Mouse (Mus musculus) lung, embryonic 14.5 days (tissue): ENCODE data around the gene Prr12. TPM values are rescaled to one million over a fixed set of nuclear protein-coding genes. Genes with fewer than 3 reads are reported as not detected.

Source experiments
- ATAC-seq: fragments of 200-750 bp; cut with Nextera tagmentation; 2 replicates; pipeline ENCODE4 v1.8.0; 2017; ENCODE audit warnings: mild to moderate bottlenecking, moderate TSS enrichment, moderate library complexity; ENCODE audit not compliant: insufficient read depth
- DNase-seq: peaks from one replicate; pipeline ENCODE4 v3.0.0-alpha.2; 2015
- H3K27ac ChIP-seq: fragments of 300-500 bp; sonication (generic); 2 replicates; pipeline ENCODE4 v1.5.1; 2014; ENCODE audit warnings: low read depth, mild to moderate bottlenecking, moderate library complexity
- H3K27me3 ChIP-seq: fragments of 300-500 bp; sonication (generic); 2 replicates; pipeline ENCODE4 v1.6.1; 2014; ENCODE audit warnings: low read length, control low read depth; ENCODE audit not compliant: insufficient read depth
- H3K36me3 ChIP-seq: fragments of 300-500 bp; sonication (generic); 2 replicates; pipeline ENCODE4 v1.6.1; 2014; ENCODE audit warnings: control low read depth; ENCODE audit not compliant: insufficient read depth
- H3K4me1 ChIP-seq: fragments of 300-500 bp; sonication (generic); 2 replicates; pipeline ENCODE4 v1.6.1; 2014; ENCODE audit warnings: antibody characterized with exemption, control low read depth; ENCODE audit not compliant: insufficient read depth
- H3K4me2 ChIP-seq: fragments of 300-500 bp; sonication (generic); 2 replicates; pipeline ENCODE4 v1.6.1; 2014; ENCODE audit warnings: mild to moderate bottlenecking
- H3K4me3 ChIP-seq: fragments of 300-500 bp; sonication (generic); 2 replicates; pipeline ENCODE4 v1.5.1; 2014; ENCODE audit warnings: low read depth, low read length
- H3K9ac ChIP-seq: fragments of 300-500 bp; sonication (generic); 2 replicates; pipeline ENCODE4 v1.6.1; 2014
- H3K9me3 ChIP-seq: fragments of 300-500 bp; sonication (generic); 2 replicates; pipeline ENCODE4 v1.6.1; 2016; ENCODE audit warnings: low read depth, low read length, control low read depth
- CTCF ChIP-seq: IDR thresholded peaks from 2 replicates; pipeline ENCODE4 v1.5.1; 2016; ENCODE audit warnings: antibody characterized with exemption, low read depth
- WGBS: fragments of 180-500 bp; shearing (Covaris S2); extraction: QIAGEN DNeasy Blood & Tissue Kit; methylation state at CpG from one replicate; pipeline ENCODE4 v1.1.7; 2014; 5-methylcytosine and 5-hydroxymethylcytosine counted together
- microRNA-seq: library from miRNA; unstranded; fragments of <30 nt; microRNA quantifications from one replicate; pipeline ENCODE4, GENCODE M21; 2016; ENCODE audit warnings: borderline number of aligned reads
- polyA plus RNA-seq: library from polyadenylated mRNA; unstranded; fragments of >200 nt; fragmentation: Nextera tagmentation; extraction: Ambion mirVana; gene quantifications from 2 replicates; pipeline ENCODE4 v1.2.1, GENCODE M21; 2014

Prr12 gene
- polyA plus RNA-seq, 1 experiment from 2014 or later, result 16.2 TPM

- 57% methylated on average over 7 of the region's 7 CpGs for WGBS
- H3K36me3 ChIP-seq, result peaks cover 49% of the 10 kb centered on the region
- H3K4me3 ChIP-seq, result peak overlapping the region; percentile 97; the same call in 1 of the 2 replicates
- H3K9ac ChIP-seq, result 0 out of 2 replicates have a peak overlapping the region, but pooled peaks have one; percentile 1
- no peak for ATAC-seq
- TF ChIP-seq CTCF, result 0 out of 2 replicates have a peak, but pooled peaks have one; percentile 4
- H3K4me2 ChIP-seq, result peak overlapping the region; percentile 66
- H3K4me1 ChIP-seq, result peaks cover 8% of the 10 kb centered on the region; the same call in 1 of the 2 replicates
- no peak for DNase-seq
- H3K9me3 ChIP-seq, result no peaks in the 10 kb centered on the region
- H3K27me3 ChIP-seq, result no peaks in the 10 kb centered on the region
- H3K27ac ChIP-seq, result peak overlapping the region; percentile 15; the same call in 1 of the 2 replicates
Observed at GRCm38 (mm10) chr7:44983944-44984832, 68.5 kb downstream of the Prr12 start.

- no peak overlapping the region for H3K9ac ChIP-seq
- peak; percentile 95 for TF ChIP-seq CTCF
- H3K27me3 ChIP-seq, result no peaks in the 10 kb centered on the region
- H3K4me2 ChIP-seq, result no peak overlapping the region
- H3K9me3 ChIP-seq, result no peaks in the 10 kb centered on the region
- ATAC-seq (no peak), DNase-seq (peak; percentile 94)
- H3K4me1 ChIP-seq, result peaks cover 1% of the 10 kb centered on the region; the same call in 1 of the 2 replicates
- WGBS, result 30% methylated on average over 6 of the region's 6 CpGs
- no peak overlapping the region for H3K27ac ChIP-seq
- no peak overlapping the region for H3K4me3 ChIP-seq
- H3K36me3 ChIP-seq, result peaks cover 57% of the 10 kb centered on the region
Observed at GRCm38 (mm10) chr7:44983085-44983484, 69.6 kb downstream of the Prr12 start.

- H3K4me1 ChIP-seq, result no peaks in the 10 kb centered on the region
- no peak for TF ChIP-seq CTCF
- H3K4me2 ChIP-seq, result no peak overlapping the region
- H3K36me3 ChIP-seq, result peaks cover 72% of the 10 kb centered on the region
- ATAC-seq (no peak), DNase-seq (no peak)
- H3K4me3 ChIP-seq, result no peak overlapping the region
- H3K9me3 ChIP-seq, result no peaks in the 10 kb centered on the region
- no peaks in the 10 kb centered on the region for H3K27me3 ChIP-seq
- H3K9ac ChIP-seq, result no peak overlapping the region
- 91% methylated on average over 8 of the region's 8 CpGs for WGBS
- no peak overlapping the region for H3K27ac ChIP-seq
Observed at GRCm38 (mm10) chr7:44981539-44981938, 71.1 kb downstream of the Prr12 start.

GRCm38 (mm10) chr7:44978300-44978699 lies 74.4 kb downstream of the Prr12 start:
- H3K9me3 ChIP-seq, result no peaks in the 10 kb centered on the region
- H3K4me1 ChIP-seq, result no peaks in the 10 kb centered on the region; the same call in 1 of the 2 replicates
- TF ChIP-seq CTCF, result no peak
- DNase-seq (no peak), ATAC-seq (no peak)
- H3K27me3 ChIP-seq, result no peaks in the 10 kb centered on the region
- no peak overlapping the region for H3K4me2 ChIP-seq
- no peak overlapping the region for H3K4me3 ChIP-seq
- 92% methylated on average over 3 of the region's 3 CpGs for WGBS
- no peak overlapping the region for H3K27ac ChIP-seq
- no peak overlapping the region for H3K9ac ChIP-seq
- H3K36me3 ChIP-seq, result peaks cover 75% of the 10 kb centered on the region

Small RNA genes within 50 kb of the gene (microRNA-seq; reads per million reads assigned to microRNA genes)
- gene Mir7054, result not detected

Other genes with a start within 250 kb of the Prr12 start
- gene Nup62, start 236.8 kb downstream of the Prr12 start, polyA plus RNA-seq, result 65.8 and 68.9 TPM in 2 replicates
- 0.93 and 1.5 TPM in 2 replicates for gene Il4i1, start 236.5 kb downstream of the Prr12 start, polyA plus RNA-seq
- 3.1 TPM in 2 replicates for gene Atf5, start 236.2 kb downstream of the Prr12 start, polyA plus RNA-seq
- gene Akt1s1, start 203.9 kb downstream of the Prr12 start, polyA plus RNA-seq, result 61.9 and 76.9 TPM in 2 replicates
- 60.1 and 73.7 TPM in 2 replicates for gene Tbc1d17, start 203.8 kb downstream of the Prr12 start, polyA plus RNA-seq
- 30.3 and 30.7 TPM in 2 replicates for gene Pnkp, start 195.7 kb downstream of the Prr12 start, polyA plus RNA-seq
- gene Ptov1, start 183.1 kb downstream of the Prr12 start, polyA plus RNA-seq, result 386 and 443 TPM in 2 replicates
- gene Med25, start 160.2 kb downstream of the Prr12 start, polyA plus RNA-seq, result 77.9 and 79.5 TPM in 2 replicates
- gene Fuz, start 156.8 kb downstream of the Prr12 start, polyA plus RNA-seq, result 17.7 and 19.1 TPM in 2 replicates
- gene Ap2a1, start 123.4 kb downstream of the Prr12 start, polyA plus RNA-seq, result 73.6 and 83.2 TPM in 2 replicates
- gene Tsks, start 109.7 kb downstream of the Prr12 start, polyA plus RNA-seq, result 0.11 and 0.14 TPM in 2 replicates
- gene Cpt1c, start 78.0 kb downstream of the Prr12 start, polyA plus RNA-seq, result 14.9 and 15.5 TPM in 2 replicates
- gene Prmt1, start 66.3 kb downstream of the Prr12 start, polyA plus RNA-seq, result 228 and 238 TPM in 2 replicates
- 78.7 and 83.0 TPM in 2 replicates for gene Irf3, start 55.2 kb downstream of the Prr12 start, polyA plus RNA-seq
- gene Bcl2l12, start 54.2 kb downstream of the Prr12 start, polyA plus RNA-seq, result 69.9 and 76.9 TPM in 2 replicates
- gene Scaf1, start 36.5 kb downstream of the Prr12 start, polyA plus RNA-seq, result 45.9 and 53.6 TPM in 2 replicates
- 46.2 and 46.5 TPM in 2 replicates for gene Rras, start 34.9 kb downstream of the Prr12 start, polyA plus RNA-seq
- gene Nosip, start 9.5 kb upstream of the Prr12 start, polyA plus RNA-seq, result 68.6 and 71.9 TPM in 2 replicates
- 18.1 and 19.2 TPM in 2 replicates for gene Prrg2, start 9.8 kb upstream of the Prr12 start, polyA plus RNA-seq
- 344 and 360 TPM in 2 replicates for gene Rcn3, start 39.3 kb upstream of the Prr12 start, polyA plus RNA-seq
- gene Fcgrt, start 51.0 kb upstream of the Prr12 start, polyA plus RNA-seq, result 56.4 and 57.0 TPM in 2 replicates
- 1,873 and 1,878 TPM in 2 replicates for gene Rps11, start 71.6 kb upstream of the Prr12 start, polyA plus RNA-seq
- 1,527 and 1,587 TPM in 2 replicates for gene Rpl13a, start 75.9 kb upstream of the Prr12 start, polyA plus RNA-seq
- 1.2 and 1.4 TPM in 2 replicates for gene Gm45713, start 83.3 kb upstream of the Prr12 start, polyA plus RNA-seq
- gene Flt3l, start 83.6 kb upstream of the Prr12 start, polyA plus RNA-seq, result 0.72 and 1.1 TPM in 2 replicates
- gene Pih1d1, start 101.4 kb upstream of the Prr12 start, polyA plus RNA-seq, result 110 and 112 TPM in 2 replicates
- gene Aldh16a1, start 101.7 kb upstream of the Prr12 start, polyA plus RNA-seq, result 52.1 and 52.9 TPM in 2 replicates
- gene Slc17a7, start 111.1 kb upstream of the Prr12 start, polyA plus RNA-seq, result 0.09 and 0.97 TPM in 2 replicates
- gene Gfy, start 126.7 kb upstream of the Prr12 start, polyA plus RNA-seq, result not detected in 2 replicates
- gene Pth2, start 128.1 kb upstream of the Prr12 start, polyA plus RNA-seq, result not detected in 2 replicates
- gene Ccdc155, start 152.0 kb upstream of the Prr12 start, polyA plus RNA-seq, result 0.19 and 0.38 TPM in 2 replicates
- gene Dkkl1, start 159.3 kb upstream of the Prr12 start, polyA plus RNA-seq, result 0.45 TPM in 1 of 2 replicates, not detected in the other
- 204 and 222 TPM in 2 replicates for gene Tead2, start 162.9 kb upstream of the Prr12 start, polyA plus RNA-seq
- 2.1 and 2.9 TPM in 2 replicates for gene Cd37, start 186.2 kb upstream of the Prr12 start, polyA plus RNA-seq
- gene Slc6a16, start 188.2 kb upstream of the Prr12 start, polyA plus RNA-seq, result not detected in 2 replicates
- gene Slc6a21, start 224.6 kb upstream of the Prr12 start, polyA plus RNA-seq, result not detected in 2 replicates